24 mouse cellular contexts compared by ENCODE assay signal in the genomic region with DNA sequence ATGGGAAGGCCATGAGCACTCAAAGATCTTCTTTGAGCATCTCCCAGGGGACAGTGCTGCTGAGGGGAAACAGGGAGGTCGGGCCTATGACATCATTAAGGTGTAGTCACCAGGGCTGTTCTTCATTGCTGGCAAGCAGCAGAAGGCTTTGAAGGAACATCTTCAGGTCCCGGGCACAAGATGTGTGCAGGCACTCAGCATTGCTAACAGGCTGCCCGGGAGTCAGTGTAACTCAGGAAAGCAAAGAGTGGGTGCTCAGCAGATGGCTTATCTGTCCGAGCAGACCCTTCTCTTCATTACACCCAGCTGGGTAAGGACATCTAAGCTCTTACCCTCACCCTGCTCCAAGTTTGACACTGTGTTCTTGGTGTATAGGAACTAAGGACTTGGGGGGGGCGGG. TPM values are rescaled to one million over a fixed set of nuclear protein-coding genes. Genes with fewer than 3 reads are reported as not detected.
DNase-seq lines count a peak whose midpoint lies in the region; ATAC-seq and TF ChIP-seq lines count a peak whose summit lies in the region.
"Had no signal": no experiment of that assay in that cellular context is flagged by ENCODE, and none has a peak within 500 bp of the region (broad histone marks: within the 10 kb centered on the region; RNA-seq: fewer than 3 reads in every experiment).

No protein-coding gene starts in this region.

- H3K27me3 ChIP-seq in heart, embryonic 10.5 days (ENCODE audit: insufficient read depth, poor library complexity, severe bottlenecking) = no peaks in the 10 kb centered on the region
- no peaks in the 10 kb centered on the region for H3K27me3 ChIP-seq in G1E (ENCODE audit: insufficient read depth, low read length)
- H3K27me3 ChIP-seq: embryonic facial prominence, embryonic 12.5 days; forebrain, embryonic 12.5 days; Patski had no signal

- H3K9me3 ChIP-seq in heart, embryonic 10.5 days = no peaks in the 10 kb centered on the region
- H3K9me3 ChIP-seq in G1E (replicated peaks) = no peaks in the 10 kb centered on the region
- H3K9me3 ChIP-seq: embryonic facial prominence, embryonic 10.5 days; embryonic facial prominence, embryonic 12.5 days; forebrain, embryonic 12.5 days had no signal

- no peak for TF ChIP-seq CTCF in G1E (IDR thresholded peaks at IDR 0.05; ENCODE audit: low read depth, low read length)

- intact Hi-C loops in heart, postnatal 14 days (cut with DNase I) = no loop called here

- H3K4me1 ChIP-seq in heart, embryonic 10.5 days = no peaks in the 10 kb centered on the region
- peaks cover 21% of the 10 kb centered on the region for H3K4me1 ChIP-seq in G1E (ENCODE audit: insufficient read depth, low read depth, low read length)
- H3K4me1 ChIP-seq: embryonic facial prominence, embryonic 12.5 days; forebrain, embryonic 12.5 days had no signal

- no peak overlapping the region for H3K27ac ChIP-seq in heart, embryonic 10.5 days
- H3K27ac ChIP-seq: embryonic facial prominence, embryonic 10.5 days; embryonic facial prominence, embryonic 12.5 days; forebrain, embryonic 12.5 days had no signal

- H3K36me3 ChIP-seq in heart, embryonic 10.5 days = peaks cover 66% of the 10 kb centered on the region
- H3K36me3 ChIP-seq in G1E (replicated peaks) = peaks cover 87% of the 10 kb centered on the region

- 0 out of 2 replicates have a peak, but pooled peaks have one; percentile 9 for ATAC-seq in frontal cortex, adult (ENCODE audit: low TSS enrichment)
- peak; percentile 52 for ATAC-seq in G1E (ENCODE audit: extremely low read depth, insufficient number of reproducible peaks, low FRiP score, poor library complexity, severe bottlenecking)
- ATAC-seq: activated CD4-positive, CD25-positive, alpha-beta regulatory T cell, adult 4 months; forebrain, embryonic 14.5 days; forebrain, postnatal 0 days; Patski had no signal

- H3K4me3 ChIP-seq in heart, embryonic 10.5 days = no peak overlapping the region
- no peak overlapping the region for H3K4me3 ChIP-seq in G1E (ENCODE audit: low read depth, low read length)
- H3K4me3 ChIP-seq: embryonic facial prominence, embryonic 10.5 days; embryonic facial prominence, embryonic 12.5 days; forebrain, embryonic 12.5 days had no signal

- DNase-seq in frontal cortex, postnatal 36 days (ENCODE audit: low spot score in 2 of 2) = no peak
- peak; percentile 60 for DNase-seq in heart, embryonic 10.5 days (ENCODE audit: low spot score)
- no peak for DNase-seq in heart, postnatal 14 days
- peak; percentile 11 for DNase-seq in G1E (ENCODE audit: low spot score)
- no peak for DNase-seq in right cerebral cortex, adult 2 months (ENCODE audit: low spot score in 2 of 2)
- DNase-seq: adrenal gland, adult 8-10 months; adrenal gland, postnatal 14 days; adrenal gland, postnatal 36 days; cerebellum, adult 11-12 months; cerebellum, adult 2 months; cerebellum, adult 9-10 months; cerebellum, postnatal 10 days; cerebellum, postnatal 25 days; forebrain, postnatal 0 days had no signal

- 77% methylated on average over 5 of the region's 5 CpGs for WGBS in heart, embryonic 10.5 days

RNA-seq across cellular contexts. Expression of a gene that starts 14.9 kb away (rescaled TPM):
- 18.8 and 23.6 TPM in 2 replicates for polyA plus RNA-seq in heart, embryonic 10.5 days (2016; fragmentation: Nextera tagmentation; extraction: Ambion mirVana)
- 10 to 100 TPM; 13.6 to 14.5 TPM for total RNA-seq in heart, postnatal 14 days (2021)
- total RNA-seq in G1E (2014; fragmentation: Nextera tagmentation) = 41.2 and 41.9 TPM in 2 replicates
- 36.9 and 41.6 TPM in 2 replicates for total RNA-seq in G1E (2017)
- polyA plus RNA-seq in G1E (2012) = 3.9 and 4.0 TPM in 2 replicates

RNA-seq across cellular contexts. Expression of a gene that starts 18.7 kb away (rescaled TPM):
- polyA plus RNA-seq in heart, embryonic 10.5 days (2016; fragmentation: Nextera tagmentation; extraction: Ambion mirVana) = not detected in 2 replicates
- total RNA-seq in heart, postnatal 14 days (2021) = not detected
- not detected in 2 replicates for total RNA-seq in G1E (2014; fragmentation: Nextera tagmentation)
- total RNA-seq in G1E (2017) = 0.52 TPM in 1 of 2 replicates, not detected in the other
- not detected in 2 replicates for polyA plus RNA-seq in G1E (2012)
- total RNA-seq: adrenal gland, adult 18-20 months; adrenal gland, adult 8-10 months; adrenal gland, postnatal 14 days; ES-E14; forebrain, postnatal 0 days had no signal
- polyA plus RNA-seq: activated CD4-positive, CD25-positive, alpha-beta regulatory T cell, adult 4 months; C2C12; cerebellum, adult 2 months; embryonic facial prominence, embryonic 10.5 days; embryonic facial prominence, embryonic 12.5 days; forebrain, embryonic 12.5 days; forebrain, postnatal 0 days; Patski had no signal

RNA-seq across cellular contexts. Expression of a gene that starts 57.5 kb away (rescaled TPM):
- 87.9 and 92.0 TPM in 2 replicates for polyA plus RNA-seq in heart, embryonic 10.5 days (2016; fragmentation: Nextera tagmentation; extraction: Ambion mirVana)
- total RNA-seq in heart, postnatal 14 days (2021) = 10 to 100 TPM; 37.1 to 37.8 TPM
- total RNA-seq in G1E (2014; fragmentation: Nextera tagmentation) (75.8 and 90.2 TPM in 2 replicates), G1E (2017) (37.5 and 66.8 TPM in 2 replicates)
- 11.0 and 12.4 TPM in 2 replicates for polyA plus RNA-seq in G1E (2012)

Comparison
In these comparisons a context has a peak if more than half of its experiments do, and no peak if none do; other contexts are left out.
1. DNase-seq: peak in heart, embryonic 10.5 days (single experiment) and G1E (single experiment); none in frontal cortex, postnatal 36 days (0 of 2), heart, postnatal 14 days (0 of 2) and right cerebral cortex, adult 2 months (0 of 2).